Mouse (Mus musculus) cerebellum, adult 9-10 months (tissue): ENCODE data around the gene Rbbp8nl.

Source experiments
- DNase-seq: peaks from one replicate; pipeline ENCODE4 v3.0.0; 2022

Gene Rbbp8nl

DNA sequence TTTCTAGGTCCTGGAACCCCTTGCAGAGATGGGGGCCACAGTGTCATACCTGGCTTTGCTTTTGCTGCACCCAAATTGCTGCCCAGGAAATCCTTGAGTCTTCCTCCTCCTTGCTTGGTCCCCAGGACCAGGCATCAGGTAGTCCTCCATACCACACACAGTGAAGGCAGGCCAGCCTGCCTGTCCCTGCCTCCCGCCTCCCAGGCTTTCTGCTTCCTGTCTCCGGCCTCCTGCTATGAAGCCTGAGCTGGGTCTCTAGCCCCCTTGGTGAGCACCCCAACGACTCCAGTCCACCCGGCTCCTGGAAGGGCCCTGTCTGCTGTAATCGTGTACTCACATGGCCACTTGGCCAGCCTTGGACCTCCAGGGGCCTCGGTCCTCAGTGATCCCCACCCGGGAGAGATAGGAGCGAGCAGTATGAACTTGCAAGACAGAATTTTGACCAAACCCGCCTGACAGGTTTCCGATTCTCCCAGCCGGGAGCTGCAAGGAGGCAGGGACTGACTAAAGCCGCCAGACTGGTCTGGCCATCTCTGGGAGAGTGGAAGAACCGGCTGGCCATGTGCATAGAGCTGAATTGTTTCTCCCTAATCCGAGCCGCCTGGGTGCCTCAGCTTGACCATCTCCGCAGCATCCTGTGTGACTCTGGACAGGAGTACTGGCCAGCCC is at the start of gene Rbbp8nl:
Gene Rbbp8nl, minus strand, starts transcription at position 440 of the 669 bp plus-strand sequence.
- no peak for DNase-seq

GRCm38 (mm10) chr2:180334551-180334986 is 44.9 kb upstream of the Rbbp8nl start, which contains the start of gene Gata5:
Gata5 (minus strand) TSS chr2:180334699.
- no peak for DNase-seq

DNA sequence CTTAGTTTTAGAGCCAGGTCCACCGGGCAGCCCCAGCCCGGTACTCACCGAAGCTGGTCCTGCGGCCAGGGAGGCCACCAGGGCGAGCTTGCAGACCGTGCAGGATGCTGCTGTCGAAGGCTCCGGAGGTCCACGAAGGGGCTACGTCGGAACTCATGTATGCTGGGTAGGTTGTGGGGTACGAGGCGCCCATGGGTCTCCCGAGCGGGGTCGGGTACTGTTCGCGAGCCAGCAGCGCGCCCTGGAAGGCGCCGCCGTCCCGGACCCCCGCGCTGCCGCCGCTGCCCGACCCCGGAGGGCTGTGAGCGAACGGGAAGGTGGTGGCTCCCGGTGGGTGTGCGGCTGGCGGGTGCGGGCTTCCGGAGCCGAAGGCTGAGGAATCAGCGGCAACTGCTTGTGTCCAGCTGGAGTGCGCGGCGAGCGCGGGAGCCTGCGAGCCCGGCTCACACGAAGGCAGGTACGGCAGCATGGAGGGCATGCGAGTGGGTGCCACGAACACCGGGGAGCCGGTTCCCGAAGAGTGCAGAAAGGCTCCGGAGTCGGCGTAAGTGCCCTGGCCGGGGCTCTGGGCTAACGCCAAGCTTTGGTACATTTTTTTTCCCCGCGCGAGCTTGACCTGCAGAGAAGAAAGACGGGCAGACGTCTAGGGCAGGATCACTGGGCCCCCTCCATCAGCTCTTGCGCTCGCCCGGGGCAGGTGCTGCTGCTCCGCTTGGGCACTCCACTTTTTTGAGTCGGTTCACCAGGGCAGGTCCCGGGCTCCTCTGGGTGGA is 44.3 kb upstream of the Rbbp8nl start:
- DNase-seq: no peak

DNA sequence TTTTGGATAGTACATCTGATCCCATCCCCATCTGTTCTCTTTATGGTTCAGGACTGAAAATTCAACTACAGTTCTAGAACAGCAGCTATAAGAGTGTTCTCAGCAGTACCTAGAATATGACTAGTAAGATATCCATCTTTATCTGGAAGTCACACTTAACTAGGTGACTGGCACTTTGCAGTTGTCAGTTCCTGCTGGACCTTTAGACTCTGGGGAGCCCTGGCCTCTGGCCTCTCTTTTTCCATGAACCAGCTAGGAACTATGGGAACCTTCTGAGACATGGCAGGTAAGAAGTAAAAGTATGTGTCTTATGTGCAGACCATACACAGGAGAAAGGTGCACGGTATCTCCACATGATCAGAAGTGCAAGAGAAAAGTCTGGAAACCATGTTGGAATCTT is 39.8 kb upstream of the Rbbp8nl start:
- DNase-seq: no peak

- no peak for DNase-seq
Observed at GRCm38 (mm10) chr2:180322674-180323355, 33.1 kb upstream of the Rbbp8nl start.

DNA sequence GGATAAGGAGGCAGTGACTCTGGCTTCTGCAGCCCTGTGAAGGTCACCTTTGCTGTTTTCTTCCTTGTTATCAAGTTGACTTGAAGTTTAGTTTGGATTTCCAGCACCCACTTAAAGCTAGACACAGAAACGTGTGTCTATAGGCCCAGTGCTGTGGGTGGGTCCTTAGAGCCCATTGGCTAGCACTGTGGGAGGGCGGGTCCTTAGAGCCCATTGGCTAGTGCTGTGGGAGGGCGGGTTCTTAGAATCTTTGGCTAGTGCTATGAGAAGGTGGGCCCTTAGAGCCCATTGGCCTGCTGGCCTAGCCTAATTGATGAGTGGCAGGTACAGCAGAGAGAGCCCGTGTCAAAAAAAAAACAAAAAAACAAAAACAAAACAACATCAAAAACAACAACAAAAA is 30.5 kb upstream of the Rbbp8nl start:
- DNase-seq: no peak

DNA sequence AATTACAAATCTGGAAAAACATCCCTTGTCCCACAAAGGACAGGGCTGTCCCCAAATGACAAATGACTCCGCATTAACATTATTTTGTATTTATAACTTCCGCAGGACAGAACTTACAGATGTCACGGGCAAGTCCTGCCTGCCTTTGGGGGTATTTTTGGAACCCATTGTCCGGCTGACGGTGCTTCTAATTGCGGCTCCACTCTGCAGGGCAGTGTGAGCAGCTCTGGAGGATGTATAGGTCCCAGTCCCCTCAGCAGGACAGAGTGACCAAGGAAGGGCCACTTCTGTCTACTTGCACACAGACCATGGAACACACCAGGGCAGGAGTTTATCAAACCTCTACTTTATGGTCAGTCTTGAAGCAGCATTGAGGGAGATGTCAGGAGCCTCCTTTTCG is 27.9 kb upstream of the Rbbp8nl start:
- DNase-seq: no peak

DNA sequence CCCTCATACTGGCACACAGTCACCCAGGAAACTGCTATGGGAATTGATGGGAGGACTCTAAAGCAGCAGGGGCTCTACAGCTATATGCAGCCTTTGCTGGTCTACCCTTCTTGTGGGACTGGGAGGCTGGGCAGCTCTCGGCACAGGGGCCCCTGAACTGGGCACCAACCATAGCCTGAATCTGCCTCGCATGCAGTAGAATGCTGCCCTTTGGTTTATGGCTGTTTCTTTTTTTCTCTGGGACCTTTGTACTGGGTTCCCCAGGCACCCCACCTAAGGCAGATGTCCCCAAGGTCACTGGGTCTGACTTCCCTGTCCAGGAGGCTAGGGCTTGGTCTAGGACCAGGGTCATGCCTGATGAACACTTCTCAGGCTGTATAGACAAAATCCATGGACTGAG is 24.6 kb upstream of the Rbbp8nl start:
- no peak for DNase-seq

GRCm38 (mm10) chr2:180311147-180311546 is 21.5 kb upstream of the Rbbp8nl start:
- no peak for DNase-seq

- no peak for DNase-seq
Observed at GRCm38 (mm10) chr2:180307680-180308079, 18.0 kb upstream of the Rbbp8nl start.

DNA sequence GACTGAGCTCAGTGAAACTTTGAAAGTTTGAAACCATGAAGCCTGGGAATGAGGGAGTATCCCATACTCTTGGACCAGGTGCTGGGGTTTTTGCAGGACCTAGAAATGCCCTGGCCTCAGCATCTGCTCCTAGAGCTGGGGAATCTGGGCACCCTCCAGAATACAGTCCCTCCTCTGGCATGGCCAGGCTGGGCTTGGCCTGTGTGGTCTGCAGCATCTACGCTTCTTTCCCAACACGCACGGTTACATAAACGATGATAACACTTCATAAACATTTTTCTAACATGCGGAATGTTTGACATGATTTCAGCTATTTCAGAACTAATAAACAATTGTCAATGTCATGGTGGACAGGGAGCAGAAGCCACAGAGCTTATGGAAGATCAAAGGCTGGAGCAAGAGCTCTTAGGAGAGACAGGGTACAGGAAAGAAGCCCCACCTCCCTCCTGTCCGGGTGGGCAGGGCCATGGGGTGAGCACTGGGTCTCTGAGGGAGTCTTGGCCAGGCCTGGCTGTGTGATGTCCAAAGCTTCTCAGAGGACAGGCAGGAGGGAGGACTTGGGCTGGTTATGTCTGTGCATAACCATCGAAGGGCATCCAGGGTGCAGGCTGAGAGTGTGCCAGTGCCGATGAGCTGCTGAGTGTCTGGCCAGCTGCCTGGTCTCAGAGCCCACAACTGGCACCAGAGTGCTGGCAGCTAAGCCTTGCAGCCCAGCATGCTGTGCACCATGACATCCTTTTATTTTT is 16.9 kb upstream of the Rbbp8nl start:
- DNase-seq: peak; percentile 7

DNA sequence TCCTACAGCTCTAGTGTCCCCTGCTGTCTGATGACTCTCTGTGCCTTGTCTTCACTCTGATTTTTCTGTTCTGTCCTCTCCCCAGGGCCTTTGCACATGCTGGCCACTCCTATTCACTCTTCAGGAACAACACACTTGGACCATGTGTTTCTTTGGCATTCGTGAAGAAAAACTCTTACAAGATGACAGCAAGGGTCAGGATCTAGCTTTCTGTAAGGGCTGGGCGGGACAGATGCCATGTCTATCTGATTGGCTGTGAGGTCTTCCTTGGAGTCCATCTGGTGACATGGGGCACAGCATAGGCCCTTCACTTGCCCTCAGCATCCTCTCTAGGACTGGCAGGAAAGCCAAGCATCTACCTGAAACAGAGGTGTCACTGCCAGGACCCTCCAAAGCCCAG is 16.3 kb upstream of the Rbbp8nl start:
- DNase-seq: no peak

GRCm38 (mm10) chr2:180305490-180305889 is 15.8 kb upstream of the Rbbp8nl start:
- DNase-seq: no peak

DNA sequence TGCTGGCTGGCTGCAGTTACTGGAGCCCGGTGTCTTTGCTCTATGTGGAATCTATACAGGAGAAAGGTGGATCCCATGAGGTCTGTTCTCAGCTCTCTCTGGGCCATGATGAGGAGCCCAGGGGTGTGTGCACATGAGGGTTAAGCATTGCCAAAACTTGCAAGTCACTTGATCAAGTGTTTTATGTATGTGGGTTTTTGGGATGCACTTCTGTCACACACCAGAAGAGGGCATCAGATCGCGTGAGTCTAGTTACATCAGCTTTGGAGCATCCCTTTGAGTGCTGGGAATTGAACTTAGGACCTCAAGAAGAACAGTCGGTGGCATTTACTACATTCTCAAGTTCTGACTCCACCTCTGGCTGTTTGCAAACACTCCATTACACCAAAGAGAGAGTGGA is 14.9 kb upstream of the Rbbp8nl start:
- no peak for DNase-seq

DNA sequence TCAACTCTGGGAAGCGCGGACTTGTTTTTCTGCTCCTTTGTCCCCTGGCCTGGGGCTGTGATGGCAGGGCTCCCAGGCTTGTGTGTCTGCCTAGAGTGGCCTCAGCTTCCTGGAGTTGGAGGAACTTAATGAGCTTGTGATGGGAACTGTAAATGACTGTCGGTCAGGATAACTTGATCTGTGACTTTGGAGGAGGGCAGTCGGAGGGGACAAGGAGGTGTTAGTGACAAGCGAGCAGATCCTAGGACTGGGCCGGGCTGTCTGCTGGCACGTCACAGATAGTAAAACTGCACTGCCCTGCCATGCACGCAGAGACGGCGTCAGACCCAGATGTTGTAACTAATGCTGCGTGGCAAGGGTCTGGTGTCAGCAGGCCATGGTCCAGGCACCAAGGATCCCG is 13.8 kb upstream of the Rbbp8nl start:
- no peak for DNase-seq

DNA sequence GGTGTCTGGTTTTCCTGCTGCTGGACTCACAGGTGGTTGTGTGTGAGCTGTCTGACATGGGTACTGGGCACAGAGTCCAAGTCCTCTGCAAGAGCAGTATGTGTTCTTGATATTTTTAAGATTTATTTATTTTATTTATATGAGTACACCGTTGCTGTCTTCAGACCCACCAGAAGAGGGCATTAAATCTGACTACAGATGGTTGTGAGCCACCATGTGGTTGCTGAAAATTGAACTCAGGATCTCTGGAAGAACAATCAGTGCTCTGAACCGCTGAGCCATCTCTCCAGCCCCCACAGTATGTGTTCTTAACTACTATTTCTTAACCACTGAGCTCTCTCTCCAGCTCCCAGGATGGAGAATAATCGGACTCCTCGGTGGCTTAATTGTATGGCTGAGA is 12.5 kb upstream of the Rbbp8nl start:
- DNase-seq: no peak

DNA sequence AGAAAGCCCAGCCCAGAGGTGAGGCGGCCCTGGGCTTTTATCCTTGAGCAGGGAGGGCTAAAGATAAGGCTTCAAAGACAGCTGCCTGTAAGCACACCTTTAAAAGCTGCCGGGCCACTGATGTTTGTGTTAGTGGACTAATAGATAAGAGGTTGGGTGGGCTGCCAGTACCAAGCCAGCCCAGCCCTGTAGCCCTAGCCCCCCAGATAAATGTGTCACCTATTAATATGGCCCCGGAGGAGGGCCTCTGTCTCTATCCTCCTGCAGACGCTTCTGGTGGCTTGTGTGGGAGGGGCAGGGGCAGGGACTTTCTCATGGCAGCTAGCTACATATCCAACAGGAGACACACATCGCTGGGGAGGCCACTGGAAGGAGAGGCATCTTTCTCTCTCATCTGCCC is 11.1 kb upstream of the Rbbp8nl start:
- no peak for DNase-seq

- DNase-seq: no peak
Observed at GRCm38 (mm10) chr2:180300252-180300651, 10.6 kb upstream of the Rbbp8nl start.

DNA sequence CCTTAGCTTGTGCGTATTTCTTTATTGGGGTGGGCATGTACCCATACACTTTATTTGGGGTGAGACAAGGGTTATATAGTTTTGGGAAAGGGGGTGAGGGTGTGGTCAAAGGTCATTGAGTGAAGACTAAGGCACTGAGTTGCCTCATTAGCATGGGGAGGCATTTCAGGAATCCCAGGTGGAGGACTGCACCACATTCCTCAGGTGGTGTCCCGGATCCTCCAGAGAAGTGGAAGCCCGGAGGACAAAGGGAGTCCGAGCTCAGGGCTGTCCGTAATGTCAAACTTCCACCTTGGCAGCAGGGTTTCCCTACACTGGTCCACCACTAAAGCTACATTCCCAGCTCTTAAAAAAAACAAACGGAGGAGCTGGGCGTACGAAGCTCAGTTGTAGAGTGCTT is 3.2 kb upstream of the Rbbp8nl start:
- DNase-seq: no peak

DNA sequence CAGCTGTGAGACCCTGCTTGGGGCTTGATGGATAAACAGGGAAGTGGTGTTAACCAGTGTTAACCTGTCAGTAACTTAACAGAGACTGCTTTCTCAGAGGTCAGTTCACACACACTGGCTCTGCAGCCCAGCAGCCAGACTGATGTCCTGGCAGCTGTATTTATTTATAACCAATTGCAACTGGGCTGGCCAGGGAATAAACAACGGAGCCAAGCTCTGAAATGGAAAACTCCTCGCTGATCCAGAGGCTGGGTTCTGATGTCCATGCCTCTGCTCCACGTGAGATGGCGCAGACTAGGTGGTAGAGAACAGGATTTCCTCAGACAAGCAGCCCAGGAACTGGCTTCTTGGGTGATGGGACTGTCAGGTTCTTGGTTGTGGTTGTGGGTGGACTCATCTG is 2.3 kb upstream of the Rbbp8nl start:
- no peak for DNase-seq

DNA sequence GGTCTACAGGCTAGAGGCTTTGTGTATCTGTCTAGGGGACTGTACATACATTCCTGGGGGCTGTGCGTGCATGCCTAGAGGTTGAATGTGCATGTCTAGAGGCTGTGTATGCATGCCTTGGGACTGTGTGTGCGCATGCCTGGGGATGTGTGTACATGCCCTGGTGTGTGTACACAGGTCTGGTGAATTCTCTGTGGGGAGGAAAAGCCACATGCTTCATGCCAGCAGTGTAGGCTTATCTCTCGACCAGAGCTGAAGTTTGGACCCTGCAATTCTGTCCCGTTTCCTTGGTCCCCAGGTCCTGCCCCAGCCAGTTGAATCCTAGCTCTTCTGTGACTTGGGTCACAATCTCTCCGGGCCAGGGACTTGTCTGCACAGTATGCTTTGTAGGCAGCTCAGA is 1.9 kb upstream of the Rbbp8nl start:
- DNase-seq: no peak

DNA sequence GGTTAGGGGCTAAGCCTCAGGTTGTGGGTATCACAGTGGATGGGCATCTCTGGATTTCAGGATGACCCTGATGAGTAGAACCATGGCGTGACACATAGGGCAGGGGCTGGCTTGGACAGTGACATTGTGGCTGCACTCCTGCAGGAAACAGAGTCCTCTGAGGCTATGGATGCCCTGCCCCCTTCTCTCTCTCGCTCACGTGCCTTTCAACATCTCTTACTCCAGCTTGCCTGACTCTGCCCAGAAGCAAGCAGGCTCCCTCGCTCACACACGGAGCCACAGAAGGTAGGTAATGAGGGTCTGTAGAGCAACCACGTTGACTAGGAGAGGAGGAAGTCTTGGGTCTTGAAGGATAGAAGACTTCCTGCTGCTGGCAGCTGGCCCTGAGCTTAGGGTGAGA is 824 bp upstream of the Rbbp8nl start:
- no peak for DNase-seq

GRCm38 (mm10) chr2:180288966-180289365 is 713 bp downstream of the Rbbp8nl start:
- no peak for DNase-seq
